Mouse (Mus musculus) urinary bladder, postnatal 14 days (tissue): ENCODE measurements around the gene Trem1.

Experiments used
- DNase-seq: peaks from one replicate; pipeline ENCODE4 v3.0.0; 2021; ENCODE audit warnings: low spot score

The Trem1 gene

GRCm38 (mm10) chr17:48232518-48232917, at the start of gene Trem1:
Gene Trem1, plus strand, starts transcription at chr17:48232768.
- DNase-seq: no peak

- DNase-seq: no peak
These were observed 47.3 kb upstream of the Trem1 start for GRCm38 (mm10) chr17:48185252-48185651.

DNA sequence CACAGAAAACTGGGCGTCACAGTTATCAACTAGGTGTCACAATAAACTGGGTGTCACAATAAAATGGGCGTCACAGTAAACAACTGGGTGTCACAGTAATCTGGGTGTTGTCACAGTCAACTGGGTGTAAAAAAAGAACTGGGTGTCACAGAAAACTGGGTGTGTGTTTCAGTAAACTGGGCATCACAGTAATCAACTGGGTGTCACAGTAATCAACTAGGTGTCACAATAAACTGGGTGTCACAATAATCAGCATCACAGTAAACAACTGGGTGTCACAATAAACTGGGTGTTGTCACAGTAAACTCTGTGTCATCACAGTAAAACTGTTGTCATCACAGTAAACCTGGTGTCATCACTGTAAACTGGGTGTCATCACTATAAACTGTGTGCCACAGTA, 40.2 kb upstream of the Trem1 start:
- no peak for DNase-seq

DNA sequence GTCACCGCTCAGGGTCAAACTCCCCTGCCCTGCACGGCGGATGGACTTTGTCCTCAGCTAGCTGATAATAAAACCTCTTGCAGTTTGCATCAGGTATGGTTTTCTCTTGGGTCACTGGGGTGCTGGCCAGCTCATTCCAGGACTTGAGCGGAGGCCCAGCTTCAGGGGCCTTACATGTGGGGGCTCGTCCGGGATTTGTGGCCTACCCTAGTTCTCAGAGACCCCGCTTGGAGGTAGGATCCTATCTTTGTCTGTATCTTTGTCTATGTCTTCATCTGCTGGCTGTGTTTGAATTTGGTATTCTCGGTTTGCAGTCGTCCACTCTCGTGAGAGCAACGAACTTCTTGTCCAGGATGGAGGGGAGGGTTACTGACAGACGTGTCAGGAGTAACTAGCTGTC, 29.5 kb upstream of the Trem1 start:
- no peak for DNase-seq

DNA sequence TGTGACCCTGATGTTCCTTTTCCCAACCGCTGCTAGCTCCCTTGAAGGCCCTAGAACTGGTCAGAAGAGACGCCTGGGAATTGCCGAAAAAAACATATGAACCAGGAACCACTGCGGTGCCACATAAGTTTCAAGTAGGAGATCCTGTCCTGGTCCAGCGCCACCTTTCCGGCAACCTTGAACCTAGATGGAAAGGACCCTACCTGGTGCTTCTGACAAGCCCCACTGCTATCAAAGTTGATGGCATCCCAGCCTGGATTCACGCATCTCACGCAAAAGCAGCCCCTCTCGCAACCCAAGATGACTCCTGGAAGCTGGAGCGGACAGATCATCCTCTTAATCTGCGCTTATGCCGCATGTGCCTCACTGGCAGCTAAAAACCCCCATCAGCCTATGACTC, 20.0 kb upstream of the Trem1 start:
- no peak for DNase-seq

- no peak for DNase-seq
These were observed 19.1 kb upstream of the Trem1 start for GRCm38 (mm10) chr17:48213511-48213910.

- no peak for DNase-seq
These were observed 17.1 kb upstream of the Trem1 start for GRCm38 (mm10) chr17:48215429-48215828.

GRCm38 (mm10) chr17:48230680-48231079, 1.9 kb upstream of the Trem1 start:
- DNase-seq: no peak

- no peak for DNase-seq
These were observed 1.2 kb downstream of the Trem1 start for GRCm38 (mm10) chr17:48233789-48234188.

GRCm38 (mm10) chr17:48234550-48234949, 2.0 kb downstream of the Trem1 start:
- no peak for DNase-seq

DNA sequence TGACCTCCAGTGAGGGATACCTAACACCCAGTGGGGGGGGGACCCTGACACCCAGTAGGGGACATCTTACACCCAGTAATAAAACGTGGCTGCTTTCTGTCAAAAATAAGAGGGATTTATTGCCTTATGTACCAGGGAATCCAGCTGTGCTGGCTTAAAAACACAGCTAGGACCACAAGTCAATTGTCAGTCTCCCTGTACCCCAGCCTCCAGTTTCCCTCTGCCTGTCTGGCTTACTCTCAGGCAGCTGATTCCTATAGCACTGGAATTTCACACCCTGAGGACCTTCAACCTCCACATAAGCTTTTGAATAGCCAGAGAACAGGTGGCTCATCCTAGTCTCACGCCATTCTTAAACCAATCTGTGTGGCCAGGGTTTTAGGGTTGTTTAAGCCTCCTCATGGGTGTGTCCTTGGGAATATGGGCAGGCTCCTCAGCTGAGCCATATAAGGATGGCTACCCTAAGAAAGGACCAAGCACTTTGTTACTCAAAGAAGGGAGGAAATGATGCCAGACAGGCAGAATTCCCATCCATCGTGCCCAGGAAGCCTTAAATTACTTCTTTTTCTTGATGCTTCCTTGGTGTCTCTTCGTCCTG, 3.3 kb downstream of the Trem1 start:
- no peak for DNase-seq

DNA sequence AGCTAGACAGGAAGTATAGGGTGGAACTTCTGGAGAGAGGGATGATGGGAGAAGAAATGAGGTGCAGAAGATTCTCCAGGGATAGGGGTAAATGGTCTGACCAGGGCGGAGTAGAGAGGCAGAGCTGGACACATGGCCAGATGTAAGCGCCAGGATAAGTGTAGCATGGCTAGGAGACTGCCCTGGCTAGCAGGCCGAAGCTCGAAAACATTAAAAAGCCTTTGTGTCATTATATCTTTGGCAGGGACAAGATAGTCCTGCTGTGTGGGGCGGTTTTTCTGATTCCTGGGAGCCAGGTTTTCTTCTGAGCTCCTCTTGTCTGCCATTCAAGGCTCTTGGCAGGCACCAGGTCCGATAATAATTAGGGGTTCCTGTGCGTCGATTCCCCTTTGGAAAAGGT, 5.1 kb downstream of the Trem1 start:
- no peak for DNase-seq

DNA sequence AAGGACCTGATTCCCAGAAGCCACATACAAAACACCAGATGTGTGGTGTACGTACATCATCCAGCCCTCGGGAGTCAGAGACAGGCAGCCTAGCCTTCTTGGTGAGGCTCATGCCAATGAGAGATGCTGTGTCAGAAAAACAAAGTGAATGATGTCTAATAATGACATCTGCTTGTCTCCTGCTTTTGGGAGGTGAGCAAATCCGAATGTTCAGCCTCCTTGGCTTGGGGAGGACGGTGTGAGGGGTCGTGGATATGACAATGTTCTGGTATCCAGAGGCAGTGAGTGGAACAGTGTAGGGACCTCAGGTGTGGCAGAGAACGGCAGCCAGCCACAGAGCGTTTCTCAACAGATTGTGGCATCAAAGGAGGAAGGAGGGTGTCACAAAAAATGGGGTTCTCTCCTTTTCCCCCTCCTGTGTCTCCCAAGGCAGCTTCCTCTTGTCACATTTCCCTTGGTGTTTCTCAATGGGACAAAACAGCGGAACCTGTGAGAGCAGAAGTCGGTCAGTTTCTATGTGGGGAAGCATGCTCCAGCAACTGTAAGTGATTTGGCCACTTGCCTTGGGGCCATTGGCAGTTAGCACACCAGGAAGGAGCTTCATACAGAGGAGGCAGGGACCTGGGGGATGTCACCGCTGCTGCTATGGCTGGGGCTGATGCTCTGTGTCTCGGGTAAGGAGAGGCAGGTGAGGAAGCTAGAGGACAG, 14.8 kb downstream of the Trem1 start, which contains the start of gene Trem3:
Gene Trem3, plus strand, starts transcription at position 557 of the 708 bp plus-strand sequence.
- no peak for DNase-seq

GRCm38 (mm10) chr17:48249039-48249438, 16.5 kb downstream of the Trem1 start:
- no peak for DNase-seq

GRCm38 (mm10) chr17:48249501-48249900, 16.9 kb downstream of the Trem1 start:
- DNase-seq: no peak

DNA sequence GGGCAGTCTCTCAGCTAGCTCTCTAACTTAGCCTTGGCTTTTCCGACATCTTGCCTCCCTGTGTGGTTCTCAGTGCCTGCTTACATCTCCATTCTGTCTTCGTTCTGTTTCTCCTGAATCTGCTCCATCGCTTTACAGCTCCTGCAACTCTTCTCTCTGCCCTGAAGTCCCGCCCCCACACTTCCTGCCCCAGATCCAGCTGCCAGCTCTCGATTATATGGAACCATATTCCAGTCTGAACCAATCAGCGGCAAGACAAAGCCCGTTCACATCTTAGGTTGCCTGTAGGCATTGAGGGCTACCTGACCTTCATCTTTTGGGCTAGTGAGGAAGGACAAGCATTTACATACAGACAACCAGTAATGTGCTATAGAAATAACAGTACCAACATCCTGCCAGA, 18.1 kb downstream of the Trem1 start:
- DNase-seq: no peak

DNA sequence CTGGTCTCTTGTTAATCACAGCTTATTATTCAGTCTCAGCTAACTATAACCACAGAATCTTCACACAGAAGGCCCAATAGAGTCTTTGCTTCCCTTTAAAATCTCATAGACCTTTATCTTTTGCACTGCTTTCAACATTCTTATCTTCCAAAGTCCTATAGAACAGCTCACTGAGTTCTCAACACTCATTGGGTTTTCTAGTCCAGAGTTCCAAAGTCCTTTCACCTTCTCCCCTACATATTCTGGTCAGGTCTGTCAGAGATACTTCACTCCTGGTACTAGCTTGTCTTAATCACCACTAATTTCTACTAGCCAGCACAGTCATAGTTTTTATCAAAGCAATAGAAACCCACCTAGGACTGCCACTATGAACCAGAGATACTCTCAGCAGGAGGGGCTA, 24.0 kb downstream of the Trem1 start:
- no peak for DNase-seq

- DNase-seq: no peak
These were observed 29.3 kb downstream of the Trem1 start for GRCm38 (mm10) chr17:48261868-48262267.

DNA sequence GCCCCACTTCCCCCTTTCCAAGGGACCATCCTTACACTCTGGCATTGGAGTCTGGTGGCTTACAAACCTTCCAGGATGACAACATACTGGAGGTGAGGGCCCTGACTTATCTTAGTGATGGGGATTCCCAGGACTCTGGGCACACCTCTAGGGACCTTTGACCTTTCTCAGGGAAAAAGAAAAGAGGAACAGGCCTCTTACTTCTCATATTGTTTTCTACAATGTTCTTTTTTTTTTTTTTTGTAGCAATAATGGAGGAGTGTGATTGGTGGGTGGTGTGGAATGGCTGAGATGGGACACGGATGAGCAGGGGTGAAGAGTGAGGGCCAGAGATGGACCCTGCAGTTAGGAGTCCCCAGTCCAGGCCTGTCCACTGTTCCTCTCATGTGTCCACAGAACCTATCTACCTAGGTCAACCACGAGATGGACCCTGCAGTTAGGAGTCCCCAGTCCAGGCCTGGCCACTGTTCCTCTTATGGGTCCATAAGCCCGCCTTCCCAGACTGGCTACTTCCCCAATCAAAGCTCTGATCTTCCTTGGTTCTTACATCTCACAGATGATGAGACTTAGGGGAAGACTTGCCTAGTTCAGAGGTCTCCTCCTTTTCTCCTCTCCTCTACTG, 31.3 kb downstream of the Trem1 start, which contains the start of gene Treml4:
Gene Treml4, plus strand, starts transcription at position 555 of the 622 bp plus-strand sequence.
- DNase-seq: no peak

DNA sequence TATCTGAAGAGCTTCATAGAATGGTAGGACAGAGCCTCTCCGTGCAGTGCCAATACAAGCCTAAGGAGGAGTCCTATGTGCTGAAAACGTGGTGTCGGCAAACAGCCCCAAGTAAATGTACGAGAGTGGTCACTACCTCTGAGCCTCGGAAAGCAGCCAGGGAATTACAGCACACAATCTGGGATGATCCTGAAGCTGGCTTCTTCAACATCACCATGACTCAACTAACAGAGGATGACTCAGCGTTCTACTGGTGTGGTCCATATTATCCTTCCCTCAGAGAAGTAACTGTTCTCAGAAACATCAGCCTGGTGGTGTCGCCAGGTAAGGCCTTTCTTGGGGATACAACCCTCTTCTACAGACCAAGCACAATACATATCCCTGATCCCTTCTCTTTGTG, 32.1 kb downstream of the Trem1 start:
- no peak for DNase-seq

DNA sequence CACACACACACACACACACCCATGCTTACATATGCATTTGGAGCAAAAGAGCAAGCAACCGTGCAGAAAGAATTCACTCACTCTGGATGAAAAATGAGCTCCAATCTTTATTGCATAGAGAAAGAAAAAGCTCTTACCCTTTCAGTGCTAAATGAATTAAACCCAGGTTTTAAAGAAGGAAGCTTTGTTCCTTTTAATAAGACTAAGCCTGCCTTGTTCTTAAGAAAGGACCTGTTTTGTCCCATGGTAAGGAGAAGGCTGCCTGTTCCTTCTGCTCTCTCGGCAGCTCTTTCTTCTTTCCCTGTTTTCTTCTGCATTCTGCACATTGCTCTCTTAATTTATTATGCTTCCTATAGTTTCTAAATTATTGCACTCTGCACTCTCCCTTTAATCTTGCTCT, 33.6 kb downstream of the Trem1 start:
- no peak for DNase-seq

DNA sequence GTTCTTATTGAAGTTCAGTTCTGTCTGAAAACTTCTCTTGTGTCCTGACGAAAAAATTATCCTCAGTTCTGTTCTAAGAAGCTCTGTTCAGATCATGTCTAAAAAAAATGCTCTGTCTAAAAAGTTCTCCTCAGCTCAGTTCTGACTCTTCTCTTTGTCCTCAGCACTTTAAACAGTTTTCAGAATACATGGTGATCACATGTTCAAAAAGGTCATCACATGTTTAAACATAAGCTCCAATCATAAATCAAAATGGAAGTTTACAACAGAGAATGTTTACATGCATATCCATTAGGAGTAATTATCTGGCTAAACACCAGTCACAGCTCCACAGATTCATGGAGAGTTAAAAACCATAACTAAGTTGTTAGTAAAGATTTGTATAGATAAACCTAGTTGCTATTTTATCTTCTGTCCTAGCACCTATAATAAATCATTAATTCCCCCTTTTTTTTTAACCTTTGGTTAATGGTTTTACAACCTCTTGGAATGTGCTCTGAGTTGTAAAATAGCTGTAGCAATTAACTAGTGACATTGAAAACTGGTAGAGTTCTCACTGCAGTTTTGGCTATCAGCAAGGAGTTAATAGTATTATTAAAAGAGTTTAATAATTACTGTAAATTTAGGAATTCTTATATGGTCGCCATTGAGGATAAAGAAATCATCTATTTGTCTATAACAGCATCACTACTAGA, 34.2 kb downstream of the Trem1 start:
- no peak for DNase-seq

- DNase-seq: no peak
These were observed 35.0 kb downstream of the Trem1 start for GRCm38 (mm10) chr17:48267591-48267990.
